Mouse (Mus musculus) mature B cell (primary cell): ENCODE results near the gene Edem1.
"Not testable (repeated sequence)": the region's sequence is repeated elsewhere in the genome, so short reads cannot be mapped to it uniquely, and the experiment has no call there.

ENCODE experiments used
- in situ Hi-C: fragments of 300-500 bp; cut with MboI; formaldehyde crosslinking; loops from 2 replicates; pipeline ENCODE4 v1.14.3; 2019

Gene Edem1

DNA sequence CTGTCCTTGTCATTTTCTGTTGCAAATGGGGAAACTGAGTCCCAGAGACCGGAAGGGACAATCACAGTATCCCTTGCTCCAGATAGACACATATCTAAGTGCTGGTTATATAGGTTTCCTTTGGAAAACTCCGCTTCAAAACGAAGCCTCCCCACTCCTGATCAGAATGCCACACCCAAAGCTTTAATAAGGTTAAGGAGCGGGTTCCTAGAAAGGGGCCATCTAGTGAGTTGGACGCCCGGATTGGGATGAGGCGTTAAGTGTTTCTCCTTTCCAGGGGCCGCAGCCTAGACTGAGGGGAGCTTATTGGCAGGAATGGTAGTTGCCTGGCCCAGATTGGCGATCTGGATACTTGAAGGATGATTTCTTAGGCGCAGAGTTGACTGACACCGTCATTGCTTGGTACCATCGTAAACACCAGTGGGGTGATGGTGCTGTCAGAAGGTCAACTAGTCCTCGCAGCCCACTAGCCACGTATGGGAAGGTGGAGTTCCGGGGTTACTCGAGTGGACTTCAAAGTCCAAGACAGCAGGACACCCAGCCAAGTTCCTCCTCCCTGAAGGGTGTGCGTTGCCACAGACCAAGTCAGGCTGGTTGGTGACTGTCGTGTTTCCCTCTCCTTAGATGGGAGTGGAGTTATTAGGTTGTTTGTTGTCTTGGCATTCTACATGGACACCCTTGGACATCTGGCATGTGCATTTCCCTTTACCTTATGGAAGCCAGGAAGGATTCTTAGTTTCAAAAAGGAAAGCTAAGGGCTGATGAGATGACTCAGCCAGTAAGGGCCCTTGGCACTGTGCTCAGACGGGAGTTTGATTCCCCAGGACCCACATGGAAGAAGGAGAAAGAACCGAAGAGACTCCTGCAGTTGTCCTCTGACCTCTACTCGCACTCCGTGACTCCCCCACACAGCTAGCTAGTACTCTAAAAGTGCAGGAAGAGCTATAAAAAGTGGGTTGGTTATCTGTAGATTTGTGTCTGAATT, 1.2 kb downstream of the Edem1 start:
- in situ Hi-C loops: no loop called here

DNA sequence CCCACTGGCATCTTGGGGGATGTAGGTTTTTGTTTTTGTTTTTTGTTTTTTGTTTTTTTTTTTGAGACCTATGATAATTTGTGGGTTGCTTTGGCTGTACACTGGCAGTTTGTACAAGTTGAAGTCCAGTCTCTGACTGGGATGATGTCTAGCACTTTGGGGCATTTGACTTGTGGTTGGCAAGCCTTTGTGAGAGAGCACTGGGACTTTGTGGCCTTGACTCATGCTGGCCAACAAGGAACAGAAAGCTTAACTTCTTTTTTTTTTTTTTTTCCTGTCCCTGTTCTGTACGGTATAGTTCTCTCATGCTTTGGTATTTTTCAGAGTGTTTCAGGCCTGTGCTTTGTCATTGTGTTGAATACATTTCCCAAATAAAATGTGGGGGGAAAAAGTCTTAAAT, 3.7 kb downstream of the Edem1 start:
- in situ Hi-C loops: no loop called here

DNA sequence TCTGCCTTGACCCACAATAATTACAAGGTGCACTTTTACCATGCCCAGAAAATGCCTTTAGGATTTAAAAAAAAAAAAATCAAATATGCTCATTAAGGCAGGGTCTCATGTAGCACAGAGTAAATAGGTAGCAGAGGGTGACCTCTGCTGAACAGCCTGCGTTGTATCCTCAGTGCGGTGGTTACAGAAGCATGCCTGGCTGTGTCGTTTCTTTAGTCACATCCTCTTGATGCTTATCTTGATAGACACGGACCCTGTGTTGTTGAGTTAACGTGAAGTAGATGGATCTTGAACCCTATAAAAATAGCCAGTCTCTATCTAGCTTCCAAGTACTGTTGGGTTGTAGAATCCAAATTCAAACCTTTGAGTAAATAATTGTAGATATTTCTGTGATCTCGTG, 4.5 kb downstream of the Edem1 start:
- in situ Hi-C loops: no loop called here

DNA sequence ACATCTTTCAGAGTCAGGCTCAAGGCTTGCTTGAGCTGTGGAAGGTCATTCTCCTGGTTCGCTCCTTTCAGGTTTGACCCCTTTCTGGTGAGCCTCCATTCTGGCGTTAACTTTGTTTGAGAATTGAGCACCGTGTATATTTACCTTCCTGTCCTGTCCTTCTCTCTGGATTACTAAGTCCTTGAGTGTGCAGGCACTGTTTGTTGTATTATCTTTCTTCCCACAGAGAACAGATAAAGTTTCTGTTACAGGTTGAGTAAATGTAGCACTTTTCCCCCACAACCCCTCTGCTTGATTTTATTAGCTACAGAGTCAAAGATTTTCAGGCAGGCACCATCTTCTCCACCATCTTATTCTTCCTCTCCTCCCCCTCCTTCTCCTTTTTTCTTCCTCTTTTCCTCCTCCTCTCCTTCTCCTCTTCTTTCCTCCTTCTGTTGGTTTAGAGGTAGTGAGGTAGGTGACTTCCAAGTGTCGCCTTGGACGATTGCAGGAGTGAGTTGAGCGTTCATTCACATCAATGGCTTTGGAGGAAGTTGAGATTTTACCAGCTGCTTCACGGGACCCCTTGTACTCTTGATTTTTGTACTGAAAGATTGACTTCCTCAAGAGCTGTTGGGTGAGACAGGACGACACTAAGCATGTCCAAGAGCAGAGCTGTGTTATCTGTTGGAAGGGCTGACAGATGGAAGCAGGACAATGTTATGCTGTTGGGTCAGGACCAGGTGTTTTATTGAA, 5.7 kb downstream of the Edem1 start:
- in situ Hi-C loops: no loop called here

DNA sequence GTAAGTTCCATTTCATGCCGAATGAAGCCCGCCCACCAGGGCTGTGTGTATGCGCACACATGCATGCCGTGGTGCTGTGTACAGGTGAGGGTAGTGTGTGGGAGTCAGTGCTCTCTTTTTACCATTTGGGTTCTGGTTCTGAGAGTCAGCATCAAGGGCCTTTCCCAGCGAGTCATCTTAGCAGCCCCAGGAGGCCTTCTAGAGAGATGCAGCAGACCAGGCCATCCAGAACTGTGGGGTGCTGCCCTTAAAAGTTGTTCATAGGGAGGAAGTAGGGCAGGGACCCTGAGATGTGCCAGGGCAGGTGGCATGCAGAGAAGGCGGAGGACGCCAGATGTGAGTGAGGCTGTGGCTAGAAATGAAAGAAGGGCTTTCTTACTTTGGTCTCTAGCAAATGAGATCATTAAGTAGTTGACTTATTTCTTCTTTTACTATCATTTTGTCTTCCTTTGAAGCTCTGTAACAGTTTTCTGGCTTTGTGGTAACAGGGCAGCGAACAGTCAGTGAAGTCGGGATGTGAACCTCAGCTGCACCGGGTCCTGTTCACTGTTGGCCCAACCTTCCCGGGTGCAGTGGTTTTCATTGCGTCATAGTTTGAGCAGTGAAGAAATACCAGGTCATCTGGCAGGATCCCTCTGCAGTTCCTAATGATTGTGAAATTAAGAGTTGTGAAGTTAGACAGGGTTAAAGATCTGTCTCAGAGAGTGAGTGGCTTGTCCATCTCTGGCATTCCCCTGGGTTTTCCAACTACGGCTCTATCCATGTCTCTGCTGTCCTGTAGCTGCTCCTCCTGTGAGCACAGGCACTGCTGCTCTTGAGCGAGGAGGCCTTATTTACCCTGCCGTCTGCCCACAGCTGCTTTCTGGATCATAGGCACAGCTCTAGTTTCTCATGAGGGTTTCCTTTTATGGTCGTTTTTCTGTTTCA, 7.6 kb downstream of the Edem1 start:
- in situ Hi-C loops: no loop called here

DNA sequence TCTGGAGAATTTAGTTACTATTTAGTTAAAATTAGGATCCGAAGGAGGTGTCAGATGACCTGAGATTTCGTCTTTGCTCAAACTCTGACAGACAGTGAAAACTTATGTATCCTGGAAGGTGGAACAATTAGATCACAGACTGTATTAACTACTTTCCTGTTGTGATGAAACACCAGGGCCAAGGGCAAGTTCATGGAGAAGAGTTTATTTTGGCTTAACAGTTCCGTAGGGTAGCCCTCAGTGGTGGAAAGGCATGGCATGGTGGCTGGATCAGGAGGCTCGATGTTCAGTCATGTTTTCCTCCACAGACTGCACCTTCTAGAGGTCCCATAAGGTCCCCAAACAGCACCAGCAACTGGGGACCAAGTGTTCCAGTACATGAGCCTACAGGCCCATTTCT, 8.6 kb downstream of the Edem1 start:
- in situ Hi-C loops: no loop called here

DNA sequence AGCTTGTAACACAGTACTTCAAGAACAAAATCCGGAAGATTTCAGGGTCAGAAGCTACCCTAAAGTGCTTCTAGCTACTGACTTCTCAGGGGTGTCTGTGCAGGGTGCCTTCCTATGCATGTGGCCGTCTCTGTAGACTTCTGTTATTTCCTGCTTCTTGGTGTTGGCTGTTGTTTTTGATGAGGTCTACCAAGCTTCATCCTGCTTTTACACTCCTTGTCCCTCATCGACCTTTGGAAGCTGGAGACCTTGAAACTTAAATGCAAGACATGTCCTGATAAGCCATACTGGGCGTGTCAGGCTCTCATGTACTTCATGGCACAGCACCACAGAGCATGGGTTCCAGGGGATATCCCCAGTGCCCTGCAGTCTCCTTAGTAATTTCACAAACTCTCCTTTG, 9.5 kb downstream of the Edem1 start:
- in situ Hi-C loops: no loop called here

DNA sequence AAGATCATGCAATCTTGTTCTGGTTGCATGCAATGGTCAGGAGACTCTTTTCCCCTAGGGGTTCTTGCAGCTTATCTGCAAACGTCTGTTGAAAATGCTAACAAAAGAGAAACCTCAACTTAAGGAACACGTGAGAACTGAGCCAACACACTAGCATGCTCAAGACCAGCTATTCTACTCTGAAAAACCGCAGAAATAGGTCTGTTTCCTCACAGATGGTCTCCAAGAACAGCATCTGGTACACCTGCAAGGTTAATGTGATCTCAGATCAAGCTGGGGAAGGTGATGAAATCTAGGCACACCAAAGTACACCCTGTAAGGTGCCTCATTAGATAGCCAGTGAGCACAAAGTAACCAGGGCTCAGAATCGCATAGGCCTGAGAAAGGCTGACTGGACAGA, 11.0 kb downstream of the Edem1 start:
- in situ Hi-C loops: no loop called here

DNA sequence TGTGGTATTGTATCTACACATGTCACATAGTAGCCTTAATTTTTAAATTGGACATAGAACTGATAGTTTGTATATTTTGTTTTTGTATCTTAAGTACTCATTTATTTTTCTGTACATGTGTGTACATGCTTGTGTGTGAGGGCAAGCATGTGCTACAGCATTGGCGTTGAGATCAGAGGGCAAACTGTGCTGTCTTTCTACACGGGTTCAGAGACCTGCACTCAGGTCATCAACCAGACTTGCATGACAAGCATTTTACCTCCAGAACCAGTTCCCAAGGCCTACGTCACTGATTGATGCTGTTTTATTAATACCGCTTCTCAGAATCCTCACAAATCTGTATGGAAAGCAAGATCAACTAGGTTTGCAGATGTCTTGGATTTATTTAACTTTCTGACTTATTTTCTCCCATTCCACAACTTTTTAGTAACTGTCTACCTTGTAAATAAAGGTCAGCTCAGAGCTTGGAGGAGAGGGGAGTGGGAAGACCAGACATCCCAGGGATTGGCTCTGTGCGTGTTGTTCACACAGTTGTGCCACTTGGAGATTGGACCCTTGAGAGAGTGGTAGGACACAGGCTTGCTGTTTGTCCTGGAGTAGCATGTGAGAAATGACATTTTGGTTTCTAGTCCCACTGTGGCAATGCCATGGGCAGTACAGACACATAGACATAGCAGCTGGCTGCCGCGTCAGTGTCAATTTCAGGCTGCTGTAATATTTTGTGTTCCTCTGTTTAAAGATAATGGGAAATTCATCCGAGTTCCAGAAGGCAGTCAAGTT, 12.6 kb downstream of the Edem1 start:
- in situ Hi-C loops: no loop called here

DNA sequence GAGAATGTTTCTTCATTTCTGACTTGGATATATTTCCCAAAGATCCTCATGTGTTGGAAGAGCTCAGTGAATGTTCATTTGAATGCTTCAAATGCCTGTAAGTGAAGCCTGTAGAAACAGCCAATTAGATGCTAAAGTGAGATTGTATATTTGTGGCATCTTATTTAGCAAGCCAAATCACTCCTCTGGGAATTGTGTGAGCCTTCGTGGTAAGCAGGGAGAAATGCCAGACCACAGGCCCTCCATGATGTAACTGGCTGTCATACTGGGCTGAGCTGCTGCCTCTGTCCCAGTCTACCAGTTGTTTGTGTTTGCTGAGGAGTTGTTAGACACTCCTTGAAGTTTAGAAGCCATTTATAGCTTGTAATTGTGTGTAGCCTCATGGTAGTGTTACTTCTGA, 15.2 kb downstream of the Edem1 start:
- in situ Hi-C loops: no loop called here

DNA sequence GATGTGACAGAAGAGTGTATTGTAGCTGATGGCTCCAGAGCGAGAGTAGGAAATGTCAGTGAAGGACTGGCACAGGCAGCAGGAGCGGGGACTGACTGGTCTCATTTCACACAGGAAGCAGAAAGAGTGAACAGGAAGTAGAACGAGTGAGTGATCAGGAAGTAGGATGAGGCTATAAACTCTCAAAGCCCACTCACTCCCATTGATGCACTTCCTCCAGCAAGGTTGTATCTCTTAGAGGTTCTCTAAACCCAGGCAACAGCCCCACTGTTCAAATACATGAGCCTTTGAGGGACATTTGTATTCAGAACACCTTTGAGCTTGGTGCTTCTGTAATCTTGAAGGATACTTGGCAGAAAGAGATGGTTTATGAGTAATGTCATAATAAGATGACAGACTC, 15.7 kb downstream of the Edem1 start:
- in situ Hi-C loops: no loop called here

DNA sequence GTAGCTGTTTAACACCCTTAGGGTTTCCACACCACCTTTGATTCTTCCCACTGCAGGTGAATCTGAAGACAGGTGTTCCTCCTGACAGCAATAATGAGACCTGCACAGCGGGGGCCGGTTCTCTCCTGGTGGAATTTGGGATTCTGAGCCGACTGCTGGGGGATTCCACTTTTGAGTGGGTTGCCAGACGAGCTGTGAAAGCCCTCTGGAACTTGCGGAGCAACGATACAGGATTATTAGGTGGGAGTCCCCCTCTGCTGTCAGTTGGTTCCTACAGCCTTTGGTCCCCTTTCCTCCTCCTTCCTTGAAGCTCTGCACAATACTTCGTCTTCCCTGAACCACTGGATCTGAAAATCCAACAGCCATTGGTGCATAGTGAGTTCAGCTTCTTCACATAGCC, 16.3 kb downstream of the Edem1 start:
- in situ Hi-C loops: no loop called here

DNA sequence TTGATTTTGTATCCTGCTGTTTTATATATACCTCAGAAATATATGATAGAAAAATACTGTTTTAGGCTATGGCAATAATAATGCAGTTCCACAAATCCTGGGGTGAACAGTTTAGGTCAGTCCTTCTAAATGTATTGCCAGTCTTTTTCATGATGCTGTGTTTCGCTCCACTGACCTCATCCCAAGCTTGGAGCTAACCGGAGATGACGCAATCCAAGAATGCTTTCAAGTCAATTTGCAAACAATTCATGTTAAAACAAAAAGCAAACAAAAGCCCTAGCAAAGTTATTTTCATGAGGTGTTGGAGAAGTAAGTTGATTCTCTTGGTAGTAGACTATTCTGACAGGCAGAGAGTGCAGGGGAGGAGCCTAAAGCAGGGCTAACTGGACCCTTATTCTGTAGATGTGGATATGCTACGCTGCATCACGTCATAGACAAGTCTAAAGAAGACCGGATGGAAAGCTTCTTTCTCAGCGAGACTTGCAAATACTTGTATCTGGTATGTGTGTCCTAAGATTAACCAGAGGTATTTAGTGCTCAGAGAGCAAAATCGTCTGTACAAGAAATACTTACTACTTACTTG, 23.7 kb downstream of the Edem1 start:
- in situ Hi-C loops: no loop called here

DNA sequence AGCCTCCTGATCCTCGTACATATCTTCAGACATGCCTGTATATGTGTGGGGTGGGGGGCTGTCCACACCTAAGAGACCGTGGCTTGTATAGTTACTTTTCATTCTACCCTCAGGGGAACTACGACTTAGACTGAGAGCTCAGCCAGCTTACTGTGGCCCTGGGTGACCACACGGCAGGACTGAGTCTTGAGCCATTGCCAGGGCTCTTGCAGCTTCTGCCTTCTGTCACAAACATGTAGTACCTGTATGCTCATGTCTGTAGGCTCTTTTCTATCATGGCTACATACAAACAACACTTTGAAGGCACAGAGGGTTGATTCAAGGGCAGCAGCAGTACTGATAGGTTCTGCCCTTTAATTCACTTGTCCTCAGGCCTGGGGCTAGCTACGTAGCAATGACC, 24.5 kb downstream of the Edem1 start:
- in situ Hi-C loops: no loop called here

DNA sequence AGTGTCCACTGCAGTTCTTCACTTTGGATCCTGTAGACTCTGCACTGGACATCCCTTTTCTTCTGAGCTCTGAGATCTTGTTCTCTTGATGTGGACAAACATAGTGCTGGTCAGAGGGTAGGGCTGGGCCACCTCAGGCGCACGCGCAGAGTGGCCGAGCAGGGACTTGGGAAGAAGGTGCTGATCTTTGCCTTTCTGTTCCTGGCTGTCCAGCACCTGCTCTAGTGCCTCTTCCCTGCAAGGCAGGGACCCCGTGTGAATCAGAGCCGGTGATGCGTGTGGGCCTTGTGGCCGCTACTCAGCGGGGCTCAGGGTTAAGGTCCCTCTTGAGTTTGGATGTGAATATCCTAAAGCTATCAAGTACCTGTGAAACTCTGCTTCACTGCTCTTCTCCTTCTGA, 30.1 kb downstream of the Edem1 start:
- in situ Hi-C loops: no loop called here

DNA sequence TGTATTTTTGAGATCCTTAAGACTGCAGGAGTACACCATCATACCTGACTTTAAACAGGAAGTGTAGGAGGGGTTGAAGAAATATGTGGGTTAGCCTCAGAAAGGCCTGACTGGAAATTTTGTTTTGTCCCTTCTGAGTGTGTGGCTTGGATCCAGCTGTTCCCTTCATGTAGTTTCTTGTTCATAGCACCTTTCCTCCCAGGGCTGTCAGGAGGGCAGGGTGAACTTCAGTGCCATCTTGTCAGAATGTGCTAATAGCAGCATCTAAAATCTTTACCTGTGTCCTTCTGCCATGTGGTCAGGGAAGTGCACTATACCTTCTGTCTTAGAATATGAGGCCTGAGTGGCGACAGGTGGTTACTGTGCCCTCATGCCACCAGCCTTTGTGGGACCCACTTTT, 32.8 kb downstream of the Edem1 start:
- in situ Hi-C loops: no loop called here

DNA sequence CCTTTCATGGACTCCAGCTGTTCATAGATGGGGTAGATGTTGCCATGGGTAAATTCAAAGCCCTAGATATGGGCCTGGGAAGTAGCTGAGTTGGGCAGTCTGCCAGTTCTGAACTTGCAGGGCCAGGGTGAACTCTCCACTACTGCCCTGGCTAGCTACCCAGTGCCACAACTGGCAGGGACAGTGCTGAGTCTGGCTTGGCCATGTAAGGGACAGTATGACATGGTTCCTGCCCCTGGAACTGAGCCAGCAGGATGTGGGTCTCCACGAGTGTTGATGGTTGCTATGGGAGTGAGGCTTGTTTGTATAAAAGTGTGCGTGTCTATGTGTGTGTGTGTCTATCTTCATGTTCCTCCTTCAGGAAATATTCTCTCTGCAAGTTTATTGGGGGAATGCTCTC, 34.1 kb downstream of the Edem1 start:
- in situ Hi-C loops: no loop called here

DNA sequence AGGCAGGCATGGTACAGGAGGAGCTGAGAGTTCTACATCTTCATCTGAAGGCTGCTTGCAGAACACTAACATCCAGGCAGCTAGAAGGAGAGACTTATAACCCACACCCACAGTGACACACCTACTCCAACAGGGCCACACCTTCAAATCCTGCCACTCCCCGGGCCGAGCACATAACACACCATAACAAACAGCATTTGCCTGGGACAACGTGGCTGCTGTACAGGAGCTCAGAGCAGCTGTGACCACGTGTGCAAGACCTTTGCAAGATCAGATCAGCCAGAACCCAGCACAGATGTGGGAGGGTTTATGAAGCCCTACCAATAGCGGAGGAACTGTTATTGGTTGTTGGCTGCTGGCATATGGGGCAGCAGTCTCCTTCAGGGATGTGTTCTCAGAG, 37.9 kb downstream of the Edem1 start:
- in situ Hi-C loops: no loop called here

DNA sequence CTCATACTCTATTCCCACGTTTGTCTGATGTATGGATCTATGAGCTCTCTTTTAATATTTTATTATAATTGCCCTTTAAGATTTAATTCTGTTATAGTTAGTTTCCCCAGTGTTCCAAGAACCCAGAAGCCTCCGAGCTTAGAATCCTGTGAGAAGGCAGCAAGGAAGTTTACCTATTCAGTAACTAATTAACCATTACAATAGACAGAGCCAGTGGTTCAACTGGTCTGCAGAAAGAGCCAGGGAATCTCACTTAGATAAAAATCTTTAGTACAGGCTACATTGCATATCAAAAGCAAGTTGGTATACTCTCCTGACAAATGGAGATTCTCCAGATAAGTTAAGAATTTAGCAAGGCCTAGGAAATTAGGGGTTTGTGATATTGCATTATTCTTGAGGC, 40.6 kb downstream of the Edem1 start:
- in situ Hi-C loops: not testable (repeated sequence)

DNA sequence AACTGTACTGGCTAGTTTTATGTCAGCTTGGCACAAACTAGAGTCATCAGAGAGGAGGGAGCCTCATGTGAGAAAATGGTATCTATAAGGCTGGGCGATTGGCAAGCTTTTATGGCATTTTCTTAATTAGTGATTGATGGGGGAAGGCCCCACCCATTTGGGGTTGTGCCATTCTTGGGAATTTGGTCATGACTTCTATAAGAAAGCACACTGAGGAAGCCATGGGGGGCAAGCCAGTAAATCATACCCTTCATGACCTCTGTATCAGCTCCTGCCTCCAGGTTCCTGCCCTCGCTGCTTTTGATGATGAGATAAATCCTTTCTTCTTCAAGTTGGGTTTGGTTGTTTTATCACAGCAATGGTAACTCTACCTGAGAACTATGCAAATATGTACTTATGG, 42.0 kb downstream of the Edem1 start:
- in situ Hi-C loops: no loop called here

DNA sequence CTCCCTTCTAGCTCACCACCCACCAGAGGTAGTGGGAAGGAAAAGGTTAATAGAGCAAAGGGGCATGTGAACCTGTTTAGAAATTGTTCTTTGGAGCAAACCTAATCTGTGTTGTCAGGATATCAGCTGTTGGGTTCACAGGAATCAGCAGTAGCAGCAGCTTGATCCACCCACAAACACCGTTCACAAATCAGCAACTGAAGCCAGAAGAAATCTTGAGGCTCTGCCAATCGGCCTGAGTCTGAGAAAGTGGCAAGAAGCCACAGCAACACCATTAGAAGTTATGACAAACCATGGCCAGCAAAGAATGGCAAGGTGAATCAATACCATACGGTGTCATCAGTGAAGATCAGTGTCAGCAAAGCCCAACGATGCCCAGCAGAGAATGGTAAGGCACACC, 42.8 kb downstream of the Edem1 start:
- in situ Hi-C loops: no loop called here
